Comparison of ENCODE assay signal across 10 mouse cellular contexts in the genomic region with DNA sequence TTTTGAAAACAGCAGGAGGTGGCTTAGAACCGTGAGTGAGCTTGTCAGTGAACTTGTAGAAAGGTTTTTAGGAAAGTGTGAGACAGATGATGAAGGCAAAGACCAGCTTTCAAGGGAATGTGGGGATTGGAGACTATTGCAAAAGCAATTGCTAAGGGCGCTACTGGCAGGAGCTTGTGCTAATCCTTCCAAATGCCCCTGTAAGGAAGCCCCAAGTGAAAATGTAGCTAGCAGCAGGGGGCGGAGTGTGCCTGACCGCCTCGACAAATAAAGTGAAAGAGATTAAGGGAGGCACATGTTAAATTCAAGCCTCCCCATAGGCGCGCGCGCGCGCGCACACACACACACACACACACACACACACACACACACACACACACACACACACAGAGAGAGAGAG. TPM values are rescaled to one million over a fixed set of nuclear protein-coding genes. Genes with fewer than 3 reads are reported as not detected.
A peak's percentile ranks its signal among the peaks of the same experiment; 100 is the strongest.
DNase-seq lines count a peak whose midpoint lies in the region; ATAC-seq and TF ChIP-seq lines count a peak whose summit lies in the region.
"Not testable (repeated sequence)": the region's sequence is repeated elsewhere in the genome, so short reads cannot be mapped to it uniquely, and the experiment has no call there.
"Had no signal": no experiment of that assay in that cellular context is flagged by ENCODE, and none has a peak within 500 bp of the region (broad histone marks: within the 10 kb centered on the region; RNA-seq: fewer than 3 reads in every experiment).

No protein-coding gene starts in this region.

- intact Hi-C loops in left cerebral cortex, adult 2 months (cut with DNase I): loop anchor here (1.0 kb wide), 1 partner anchor 56 kb away; no protein-coding TSS in a partner anchor

- not testable (repeated sequence) for H3K4me1 ChIP-seq in embryonic facial prominence, embryonic 15.5 days; heart, embryonic 12.5 days (replicated peaks); intestine, postnatal 0 days (replicated peaks; ENCODE audit: control insufficient read depth, insufficient read depth, low read length); lung, embryonic 14.5 days (ENCODE audit: insufficient read depth); neural tube, embryonic 12.5 days

- WGBS in embryonic facial prominence, embryonic 15.5 days: 35% methylated on average over 12 of the region's 12 CpGs
- WGBS in heart, embryonic 12.5 days: 18% methylated on average over 12 of the region's 12 CpGs
- WGBS in intestine, postnatal 0 days: 25% methylated on average over 12 of the region's 12 CpGs
- WGBS in lung, embryonic 14.5 days: 17% methylated on average over 12 of the region's 12 CpGs
- 34% methylated on average over 12 of the region's 12 CpGs for WGBS in neural tube, embryonic 12.5 days

- H3K4me3 ChIP-seq in embryonic facial prominence, embryonic 15.5 days (replicated peaks); intestine, postnatal 0 days (ENCODE audit: low read depth, low read length); left cerebral cortex, adult 2 months; lung, embryonic 14.5 days (ENCODE audit: low read depth, low read length); neural tube, embryonic 12.5 days: not testable (repeated sequence)
- peak overlapping the region; percentile 15; the same call in 1 of the 2 replicates for H3K4me3 ChIP-seq in heart, embryonic 12.5 days

- peak; percentile 66 for DNase-seq in adrenal gland, postnatal 25 days
- DNase-seq in left cerebral cortex, adult 2 months (ENCODE audit: extremely low spot score in 1 of 2, low spot score in 2 of 2): peak in 1 of 2 experiments; percentile 28
- peak; percentile 67 for DNase-seq in lung, embryonic 14.5 days
- peak; percentile 20 for DNase-seq in thymus, postnatal 0 days (ENCODE audit: low spot score)

- not testable (repeated sequence) for ATAC-seq in embryonic facial prominence, embryonic 15.5 days (ENCODE audit: insufficient number of reproducible peaks, low FRiP score, low TSS enrichment, low read depth); heart, embryonic 12.5 days (ENCODE audit: insufficient number of reproducible peaks, low FRiP score); neural tube, embryonic 12.5 days (ENCODE audit: low FRiP score, low read depth)
- ATAC-seq in intestine, postnatal 0 days: peak; percentile 59
- ATAC-seq in lung, embryonic 14.5 days (ENCODE audit: insufficient read depth): peak; percentile 70; the same call in 1 of the 2 replicates

- H3K27me3 ChIP-seq in embryonic facial prominence, embryonic 15.5 days; heart, embryonic 12.5 days (replicated peaks); intestine, postnatal 0 days (replicated peaks; ENCODE audit: control insufficient read depth, insufficient read depth, low read length); lung, embryonic 14.5 days (ENCODE audit: insufficient read depth, low read length); neural tube, embryonic 12.5 days (replicated peaks): not testable (repeated sequence)

- peak; percentile 54 for TF ChIP-seq CTCF in intestine, postnatal 0 days (IDR thresholded peaks at IDR 0.05; ENCODE audit: low read depth)
- not testable (repeated sequence) for TF ChIP-seq CTCF in left cerebral cortex, adult 2 months (IDR thresholded peaks at IDR 0.05)
- peak; percentile 44 for TF ChIP-seq CTCF in lung, embryonic 14.5 days (IDR thresholded peaks at IDR 0.05; ENCODE audit: low read depth)

- H3K9ac ChIP-seq in embryonic facial prominence, embryonic 15.5 days; heart, embryonic 12.5 days; intestine, postnatal 0 days (ENCODE audit: low read depth, low read length); lung, embryonic 14.5 days; neural tube, embryonic 12.5 days: not testable (repeated sequence)

- not testable (repeated sequence) for H3K27ac ChIP-seq in embryonic facial prominence, embryonic 15.5 days (replicated peaks); heart, embryonic 12.5 days (ENCODE audit: poor library complexity, severe bottlenecking); intestine, postnatal 0 days (ENCODE audit: low read depth, low read length); lung, embryonic 14.5 days (ENCODE audit: low read depth); neural tube, embryonic 12.5 days
- H3K27ac ChIP-seq in left cerebral cortex, adult 2 months: peak overlapping the region; percentile 4; the same call in 1 of the 2 replicates

- not testable (repeated sequence) for H3K36me3 ChIP-seq in embryonic facial prominence, embryonic 15.5 days; heart, embryonic 12.5 days; intestine, postnatal 0 days (ENCODE audit: control insufficient read depth, insufficient read depth); lung, embryonic 14.5 days (ENCODE audit: insufficient read depth); neural tube, embryonic 12.5 days

- peak overlapping the region; percentile 21 for H3K4me2 ChIP-seq in embryonic facial prominence, embryonic 15.5 days (replicated peaks)
- peak overlapping the region; percentile 60 for H3K4me2 ChIP-seq in heart, embryonic 12.5 days
- H3K4me2 ChIP-seq in intestine, postnatal 0 days (replicated peaks; ENCODE audit: low read depth): peak overlapping the region; percentile 57
- peak overlapping the region; percentile 36; the same call in 1 of the 2 replicates for H3K4me2 ChIP-seq in lung, embryonic 14.5 days
- 0 out of 2 replicates have a peak overlapping the region, but pooled peaks have one; percentile 12 for H3K4me2 ChIP-seq in neural tube, embryonic 12.5 days (replicated peaks)

- H3K9me3 ChIP-seq in embryonic facial prominence, embryonic 15.5 days (replicated peaks); heart, embryonic 12.5 days (replicated peaks); intestine, postnatal 0 days (ENCODE audit: control insufficient read depth); lung, embryonic 14.5 days (ENCODE audit: low read depth, low read length); neural tube, embryonic 12.5 days: not testable (repeated sequence)

RNA-seq across cellular contexts. Expression of gene Nat8, which starts 5.4 kb away (rescaled TPM):
- total RNA-seq in adrenal gland, postnatal 25 days (2021): 2.0 and 4.5 TPM in 2 replicates
- not detected in 2 replicates for polyA plus RNA-seq in embryonic facial prominence, embryonic 15.5 days (2015; fragmentation: Nextera tagmentation; extraction: Ambion mirVana)
- not detected in 2 replicates for polyA plus RNA-seq in heart, embryonic 12.5 days (2016; fragmentation: Nextera tagmentation; extraction: Ambion mirVana)
- polyA plus RNA-seq in intestine, postnatal 0 days (2015; fragmentation: Nextera tagmentation; extraction: Ambion mirVana): 50.2 and 51.8 TPM in 2 replicates
- 1 to 10 TPM; 2.8 to 4.4 TPM for total RNA-seq in left cerebral cortex, adult 2 months (2021)
- not detected in 2 replicates for polyA plus RNA-seq in lung, embryonic 14.5 days (2014; fragmentation: Nextera tagmentation; extraction: Ambion mirVana)
- not detected in 2 replicates for polyA plus RNA-seq in neural tube, embryonic 12.5 days (2016; fragmentation: Nextera tagmentation; extraction: Ambion mirVana)
- 0.15 TPM in 1 of 2 replicates, not detected in the other for polyA plus RNA-seq in thymus, postnatal 0 days (2015; fragmentation: Nextera tagmentation; extraction: Ambion mirVana)
- total RNA-seq: gastrocnemius, postnatal 4 days had no signal
- polyA plus RNA-seq: macrophage had no signal

RNA-seq across cellular contexts. Expression of gene Nat8f5, which starts 16.5 kb away (rescaled TPM):
- total RNA-seq in adrenal gland, postnatal 25 days (2021): 2.6 and 6.1 TPM in 2 replicates
- polyA plus RNA-seq in embryonic facial prominence, embryonic 15.5 days (2015; fragmentation: Nextera tagmentation; extraction: Ambion mirVana): not detected in 2 replicates
- polyA plus RNA-seq in heart, embryonic 12.5 days (2016; fragmentation: Nextera tagmentation; extraction: Ambion mirVana): not detected in 2 replicates
- 7.7 and 10.7 TPM in 2 replicates for polyA plus RNA-seq in intestine, postnatal 0 days (2015; fragmentation: Nextera tagmentation; extraction: Ambion mirVana)
- total RNA-seq in left cerebral cortex, adult 2 months (2021): 1 to 10 TPM; 3.2 to 8.4 TPM
- not detected in 2 replicates for polyA plus RNA-seq in lung, embryonic 14.5 days (2014; fragmentation: Nextera tagmentation; extraction: Ambion mirVana)
- not detected in 2 replicates for polyA plus RNA-seq in neural tube, embryonic 12.5 days (2016; fragmentation: Nextera tagmentation; extraction: Ambion mirVana)
- 0.13 TPM in 1 of 2 replicates, not detected in the other for polyA plus RNA-seq in thymus, postnatal 0 days (2015; fragmentation: Nextera tagmentation; extraction: Ambion mirVana)
- total RNA-seq: gastrocnemius, postnatal 4 days had no signal
- polyA plus RNA-seq: macrophage had no signal

RNA-seq across cellular contexts. Expression of gene Nat8f6, which starts 16.6 kb away (rescaled TPM):
- 1.8 and 3.2 TPM in 2 replicates for total RNA-seq in adrenal gland, postnatal 25 days (2021)
- not detected in 2 replicates for polyA plus RNA-seq in embryonic facial prominence, embryonic 15.5 days (2015; fragmentation: Nextera tagmentation; extraction: Ambion mirVana)
- not detected in 2 replicates for polyA plus RNA-seq in heart, embryonic 12.5 days (2016; fragmentation: Nextera tagmentation; extraction: Ambion mirVana)
- 0.18 TPM in 1 of 2 replicates, not detected in the other for polyA plus RNA-seq in intestine, postnatal 0 days (2015; fragmentation: Nextera tagmentation; extraction: Ambion mirVana)
- 1 to 10 TPM; 2.3 TPM for total RNA-seq in left cerebral cortex, adult 2 months (2021)
- polyA plus RNA-seq in lung, embryonic 14.5 days (2014; fragmentation: Nextera tagmentation; extraction: Ambion mirVana): not detected in 2 replicates
- polyA plus RNA-seq in neural tube, embryonic 12.5 days (2016; fragmentation: Nextera tagmentation; extraction: Ambion mirVana): not detected in 2 replicates
- not detected in 2 replicates for polyA plus RNA-seq in thymus, postnatal 0 days (2015; fragmentation: Nextera tagmentation; extraction: Ambion mirVana)
- total RNA-seq: gastrocnemius, postnatal 4 days had no signal
- polyA plus RNA-seq: macrophage had no signal

RNA-seq across cellular contexts. Expression of gene Nat8f2, which starts 31.7 kb away (rescaled TPM):
- 3.0 and 3.7 TPM in 2 replicates for total RNA-seq in adrenal gland, postnatal 25 days (2021)
- polyA plus RNA-seq in embryonic facial prominence, embryonic 15.5 days (2015; fragmentation: Nextera tagmentation; extraction: Ambion mirVana): 0.07 TPM in 1 of 2 replicates, not detected in the other
- polyA plus RNA-seq in heart, embryonic 12.5 days (2016; fragmentation: Nextera tagmentation; extraction: Ambion mirVana): not detected in 2 replicates
- 0.16 and 0.38 TPM in 2 replicates for polyA plus RNA-seq in intestine, postnatal 0 days (2015; fragmentation: Nextera tagmentation; extraction: Ambion mirVana)
- 1 to 10 TPM; 2.1 to 2.7 TPM for total RNA-seq in left cerebral cortex, adult 2 months (2021)
- not detected in 2 replicates for polyA plus RNA-seq in lung, embryonic 14.5 days (2014; fragmentation: Nextera tagmentation; extraction: Ambion mirVana)
- polyA plus RNA-seq in neural tube, embryonic 12.5 days (2016; fragmentation: Nextera tagmentation; extraction: Ambion mirVana): not detected in 2 replicates
- polyA plus RNA-seq in thymus, postnatal 0 days (2015; fragmentation: Nextera tagmentation; extraction: Ambion mirVana): 0.06 and 0.09 TPM in 2 replicates
- polyA plus RNA-seq: macrophage had no signal

Comparison
In these comparisons a context has a peak if more than half of its experiments do, and no peak if none do; other contexts are left out.
1. RNA of gene Nat8, which starts 5.4 kb away (polyA plus RNA-seq): 50.2 to 51.8 TPM in intestine, postnatal 0 days; not detected in neural tube, embryonic 12.5 days, 0.15 TPM in thymus, postnatal 0 days, not detected in embryonic facial prominence, embryonic 15.5 days, not detected in heart, embryonic 12.5 days and not detected in lung, embryonic 14.5 days; every median in the first group is over 10 times any median in the second.
2. Peak in every context shown above with its lines, with median percentiles within 50 percentile points of each other: H3K4me2 ChIP-seq.